8 mouse cellular contexts compared by ENCODE assay signal in genomic region chr6:73221189-73221957, GRCm38 (mm10). TPM values are rescaled to one million over a fixed set of nuclear protein-coding genes. Genes with fewer than 3 reads are reported as not detected.
DNase-seq lines count a peak whose midpoint lies in the region; ATAC-seq lines count a peak whose summit lies in the region.

Gene Dnah6 (minus strand): TSS chr6:73221651.

- H3K9me3 ChIP-seq in erythroblast, embryonic 14.5 days (ENCODE audit: control insufficient read depth, low read length), result no peaks in the 10 kb centered on the region
- H3K9me3 ChIP-seq in embryonic facial prominence, embryonic 13.5 days, result no peaks in the 10 kb centered on the region
- H3K9me3 ChIP-seq in limb, embryonic 13.5 days, result no peaks in the 10 kb centered on the region
- H3K9me3 ChIP-seq in midbrain, embryonic 15.5 days, result no peaks in the 10 kb centered on the region

- H3K27ac ChIP-seq in embryonic facial prominence, embryonic 13.5 days, result peak within 1 kb of the TSS; percentile 33
- H3K27ac ChIP-seq in limb, embryonic 13.5 days, result no peak within 1 kb of the TSS
- H3K27ac ChIP-seq in midbrain, embryonic 15.5 days, result peak within 1 kb of the TSS; percentile 49

- ATAC-seq in erythroblast, adult 5-6 weeks (replicated peaks; ENCODE audit: low FRiP score, poor library complexity, severe bottlenecking), result no peak; the same call in 1 of the 2 replicates
- peak; percentile 98 for ATAC-seq in embryonic facial prominence, embryonic 13.5 days (ENCODE audit: insufficient number of reproducible peaks, insufficient read depth, low FRiP score, low TSS enrichment, low read depth)
- ATAC-seq in limb, embryonic 13.5 days (ENCODE audit: low FRiP score, low read depth), result peak; percentile 96
- peak; percentile 100 for ATAC-seq in midbrain, embryonic 15.5 days (replicated peaks)

- peak; percentile 90 to 95 for DNase-seq in heart, adult 9 months (ENCODE audit: low spot score in 2 of 2)
- peak; percentile 96 for DNase-seq in kidney, adult 9 months
- DNase-seq in spleen, adult 18-20 months, result peak; percentile 57 to 66

- H3K4me1 ChIP-seq in erythroblast, embryonic 14.5 days (ENCODE audit: control insufficient read depth), result peaks cover 21% of the 10 kb centered on the region
- peaks cover 14% of the 10 kb centered on the region for H3K4me1 ChIP-seq in embryonic facial prominence, embryonic 13.5 days
- H3K4me1 ChIP-seq in limb, embryonic 13.5 days, result peaks cover 12% of the 10 kb centered on the region
- H3K4me1 ChIP-seq in midbrain, embryonic 15.5 days, result peaks cover 4% of the 10 kb centered on the region

- peak within 1 kb of the TSS; percentile 64 for H3K4me3 ChIP-seq in erythroblast, embryonic 14.5 days (replicated peaks)
- peak within 1 kb of the TSS; percentile 42 for H3K4me3 ChIP-seq in embryonic facial prominence, embryonic 13.5 days
- H3K4me3 ChIP-seq in limb, embryonic 13.5 days, result peak within 1 kb of the TSS; percentile 37
- peak within 1 kb of the TSS; percentile 41 for H3K4me3 ChIP-seq in midbrain, embryonic 15.5 days

- H3K27me3 ChIP-seq in erythroblast, embryonic 14.5 days (ENCODE audit: control insufficient read depth), result no peaks in the 10 kb centered on the region
- H3K27me3 ChIP-seq in embryonic facial prominence, embryonic 13.5 days, result no peaks in the 10 kb centered on the region
- H3K27me3 ChIP-seq in limb, embryonic 13.5 days, result no peaks in the 10 kb centered on the region
- H3K27me3 ChIP-seq in midbrain, embryonic 15.5 days (replicated peaks), result no peaks in the 10 kb centered on the region

- peak within 1 kb of the TSS; percentile 69 for H3K4me2 ChIP-seq in embryonic facial prominence, embryonic 13.5 days
- H3K4me2 ChIP-seq in limb, embryonic 13.5 days (replicated peaks), result peak within 1 kb of the TSS; percentile 68
- peak within 1 kb of the TSS; percentile 64 for H3K4me2 ChIP-seq in midbrain, embryonic 15.5 days

- 35% methylated on average over 25 of the region's 25 CpGs for WGBS in embryonic facial prominence, embryonic 13.5 days
- WGBS in limb, embryonic 13.5 days, result 33% methylated on average over 25 of the region's 25 CpGs
- WGBS in midbrain, embryonic 15.5 days, result 30% methylated on average over 25 of the region's 25 CpGs

- no peaks in the 10 kb centered on the region for H3K36me3 ChIP-seq in erythroblast, embryonic 14.5 days (ENCODE audit: control insufficient read depth)
- H3K36me3 ChIP-seq in embryonic facial prominence, embryonic 13.5 days, result no peaks in the 10 kb centered on the region
- H3K36me3 ChIP-seq in limb, embryonic 13.5 days, result no peaks in the 10 kb centered on the region
- H3K36me3 ChIP-seq in midbrain, embryonic 15.5 days (replicated peaks), result no peaks in the 10 kb centered on the region

- H3K9ac ChIP-seq in embryonic facial prominence, embryonic 13.5 days, result peak within 1 kb of the TSS; percentile 44; the same call in 1 of the 2 replicates
- H3K9ac ChIP-seq in limb, embryonic 13.5 days, result no peak within 1 kb of the TSS; the same call in 1 of the 2 replicates
- H3K9ac ChIP-seq in midbrain, embryonic 15.5 days, result peak within 1 kb of the TSS; percentile 6

RNA-seq across cellular contexts. Expression of gene Dnah6, which starts in this region (rescaled TPM):
- under 0.01 TPM in 1 of 2 replicates, not detected in the other for polyA plus RNA-seq in erythroblast, embryonic 14.5 days (2012)
- not detected in 2 replicates for total RNA-seq in erythroblast, adult 5-6 weeks (2015; ENCODE audit: low replicate concordance)
- under 0.01 and 0.14 TPM in 2 replicates for total RNA-seq in erythroblast, adult 5-6 weeks (2017; ENCODE audit: low replicate concordance)
- polyA plus RNA-seq in embryonic facial prominence, embryonic 13.5 days (2015; fragmentation: Nextera tagmentation; extraction: Ambion mirVana), result not detected in 2 replicates
- polyA plus RNA-seq in limb, embryonic 13.5 days (2015; fragmentation: Nextera tagmentation; extraction: Ambion mirVana), result 0.01 and 0.03 TPM in 2 replicates
- polyA plus RNA-seq in midbrain, embryonic 15.5 days (2015; fragmentation: Nextera tagmentation; extraction: Ambion mirVana), result 0.28 and 0.31 TPM in 2 replicates

Comparison
In these comparisons a context has a peak if more than half of its experiments do, and no peak if none do; other contexts are left out.
1. Peak in ATAC-seq, H3K4me3 ChIP-seq, H3K27ac ChIP-seq, H3K9ac ChIP-seq and H3K4me2 ChIP-seq in embryonic facial prominence, embryonic 13.5 days; RNA of the gene not detected or under 1 TPM.
2. Peak in ATAC-seq, H3K4me3 ChIP-seq and H3K4me2 ChIP-seq in limb, embryonic 13.5 days; RNA of the gene not detected or under 1 TPM.
3. Peak in ATAC-seq, H3K4me3 ChIP-seq, H3K27ac ChIP-seq, H3K9ac ChIP-seq and H3K4me2 ChIP-seq in midbrain, embryonic 15.5 days; RNA of the gene not detected or under 1 TPM.